Mouse (Mus musculus): ENCODE data around the gene Ddb1. TPM values are rescaled to one million over a fixed set of nuclear protein-coding genes. Genes with fewer than 3 reads are reported as not detected.
A peak's percentile ranks its signal among the peaks of the same experiment; 100 is the strongest.

The Ddb1 gene
- total and polyA plus RNA-seq, 2 experiments from 2014 or later: 146 to 288 TPM

GRCm38 (mm10) chr19:10589127-10589857, 15.8 kb upstream of the Ddb1 start:
- no peak for ATAC-seq
- no peak overlapping the region for H3K9ac ChIP-seq (replicated peaks; ENCODE audit: low read length)

GRCm38 (mm10) chr19:10590301-10590700, 14.8 kb upstream of the Ddb1 start:
- Histone ChIP-seq H3K27me3 (ENCODE audit: insufficient read depth, low read length) (no peaks in the 10 kb centered on the region), H3K9ac (replicated peaks; ENCODE audit: low read length) (no peak overlapping the region), H3K27ac (no peak overlapping the region), H3K4me3 (ENCODE audit: low read length) (no peak overlapping the region), H3K36me3 (ENCODE audit: insufficient read depth, low read length) (peaks cover 8% of the 10 kb centered on the region; the same call in 1 of the 2 replicates), H3K4me2 (ENCODE audit: low read depth, low read length) (no peak overlapping the region), H3K4me1 (ENCODE audit: insufficient read depth, low read length) (no peaks in the 10 kb centered on the region), H3K9me3 (ENCODE audit: low read length) (no peaks in the 10 kb centered on the region)
- TF ChIP-seq CTCF (IDR thresholded peaks at IDR 0.05; ENCODE audit: low read depth): no peak
- DNase-seq (ENCODE audit: low spot score): no peak
- 81% methylated on average over 3 of the region's 3 CpGs for WGBS
- ATAC-seq: no peak

More at GRCm38 (mm10) chr19:10589127-10589857, 15.8 kb upstream of the Ddb1 start:
- Histone ChIP-seq H3K4me2 (ENCODE audit: low read depth, low read length) (no peak overlapping the region), H3K27ac (no peak overlapping the region), H3K4me3 (ENCODE audit: low read length) (no peak overlapping the region), H3K36me3 (ENCODE audit: insufficient read depth, low read length) (peaks cover 6% of the 10 kb centered on the region; the same call in 1 of the 2 replicates), H3K4me1 (ENCODE audit: insufficient read depth, low read length) (no peaks in the 10 kb centered on the region), H3K9me3 (ENCODE audit: low read length) (no peaks in the 10 kb centered on the region), H3K27me3 (ENCODE audit: insufficient read depth, low read length) (no peaks in the 10 kb centered on the region)
- DNase-seq (ENCODE audit: low spot score): no peak
- TF ChIP-seq CTCF (IDR thresholded peaks at IDR 0.05; ENCODE audit: low read depth): no peak
- 66% methylated on average over 5 of the region's 5 CpGs for WGBS

GRCm38 (mm10) chr19:10591659-10592377, 13.3 kb upstream of the Ddb1 start:
- Histone ChIP-seq H3K27ac (no peak overlapping the region), H3K36me3 (ENCODE audit: insufficient read depth, low read length) (peaks cover 12% of the 10 kb centered on the region; the same call in 1 of the 2 replicates), H3K4me2 (ENCODE audit: low read depth, low read length) (no peak overlapping the region), H3K9ac (replicated peaks; ENCODE audit: low read length) (no peak overlapping the region), H3K27me3 (ENCODE audit: insufficient read depth, low read length) (no peaks in the 10 kb centered on the region), H3K4me3 (ENCODE audit: low read length) (no peak overlapping the region), H3K4me1 (ENCODE audit: insufficient read depth, low read length) (no peaks in the 10 kb centered on the region), H3K9me3 (ENCODE audit: low read length) (no peaks in the 10 kb centered on the region)
- 93% methylated on average over 6 of the region's 6 CpGs for WGBS
- DNase-seq (ENCODE audit: low spot score) (no peak), ATAC-seq (no peak)
- TF ChIP-seq CTCF (IDR thresholded peaks at IDR 0.05; ENCODE audit: low read depth): no peak

GRCm38 (mm10) chr19:10598188-10598587, 6.9 kb upstream of the Ddb1 start:
- Histone ChIP-seq H3K4me2 (ENCODE audit: low read depth, low read length) (no peak overlapping the region), H3K4me1 (ENCODE audit: insufficient read depth, low read length) (0 out of 2 replicates have a peak, but pooled peaks cover 4% of the 10 kb centered on the region), H3K4me3 (ENCODE audit: low read length) (no peak overlapping the region), H3K27ac (no peak overlapping the region), H3K27me3 (ENCODE audit: insufficient read depth, low read length) (no peaks in the 10 kb centered on the region), H3K9me3 (ENCODE audit: low read length) (no peaks in the 10 kb centered on the region), H3K9ac (replicated peaks; ENCODE audit: low read length) (no peak overlapping the region), H3K36me3 (ENCODE audit: insufficient read depth, low read length) (peaks cover 26% of the 10 kb centered on the region; the same call in 1 of the 2 replicates)
- peak; percentile 9; the same call in 1 of the 2 replicates for TF ChIP-seq CTCF (IDR thresholded peaks at IDR 0.05; ENCODE audit: low read depth)
- DNase-seq (ENCODE audit: low spot score): no peak
- ATAC-seq: no peak
- 38% methylated on average over 3 of the region's 3 CpGs for WGBS

GRCm38 (mm10) chr19:10599648-10600047, 5.5 kb upstream of the Ddb1 start:
- Histone ChIP-seq H3K9me3 (ENCODE audit: low read length) (no peaks in the 10 kb centered on the region), H3K4me2 (ENCODE audit: low read depth, low read length) (no peak overlapping the region), H3K27ac (no peak overlapping the region), H3K9ac (replicated peaks; ENCODE audit: low read length) (no peak overlapping the region), H3K27me3 (ENCODE audit: insufficient read depth, low read length) (no peaks in the 10 kb centered on the region), H3K36me3 (ENCODE audit: insufficient read depth, low read length) (peaks cover 22% of the 10 kb centered on the region; the same call in 1 of the 2 replicates), H3K4me3 (ENCODE audit: low read length) (no peak overlapping the region), H3K4me1 (ENCODE audit: insufficient read depth, low read length) (0 out of 2 replicates have a peak, but pooled peaks cover 4% of the 10 kb centered on the region)
- ATAC-seq: no peak
- TF ChIP-seq CTCF (IDR thresholded peaks at IDR 0.05; ENCODE audit: low read depth): no peak
- 92% methylated on average over 2 of the region's 2 CpGs for WGBS
- no peak for DNase-seq (ENCODE audit: low spot score)

- Histone ChIP-seq H3K27me3 (ENCODE audit: insufficient read depth, low read length) (no peaks in the 10 kb centered on the region), H3K9ac (replicated peaks; ENCODE audit: low read length) (peak overlapping the region; percentile 52), H3K27ac (peak overlapping the region; percentile 88), H3K36me3 (ENCODE audit: insufficient read depth, low read length) (peaks cover 15% of the 10 kb centered on the region; the same call in 1 of the 2 replicates), H3K4me3 (ENCODE audit: low read length) (peak overlapping the region; percentile 22), H3K9me3 (ENCODE audit: low read length) (no peaks in the 10 kb centered on the region), H3K4me1 (ENCODE audit: insufficient read depth, low read length) (peaks cover 11% of the 10 kb centered on the region), H3K4me2 (ENCODE audit: low read depth, low read length) (peak overlapping the region; percentile 53)
- WGBS: 1% methylated on average over 6 of the region's 6 CpGs
- no peak for TF ChIP-seq CTCF (IDR thresholded peaks at IDR 0.05; ENCODE audit: low read depth)
- ATAC-seq (no peak), DNase-seq (ENCODE audit: low spot score) (no peak)
Observed at GRCm38 (mm10) chr19:10602247-10602769, 2.8 kb upstream of the Ddb1 start.

All from hindbrain, postnatal 0 days (tissue).